Comparison of ENCODE assay signal across 10 mouse cellular contexts in genomic region chr1:189817810-189818209, GRCm38 (mm10).
DNase-seq lines count a peak whose midpoint lies in the region; ATAC-seq and TF ChIP-seq lines count a peak whose summit lies in the region.
"Had no signal": no experiment of that assay in that cellular context is flagged by ENCODE, and none has a peak within 500 bp of the region (broad histone marks: within the 10 kb centered on the region; RNA-seq: fewer than 3 reads in every experiment).

No protein-coding gene starts in this region.

- no peak for TF ChIP-seq EP300 in liver, postnatal 0 days (IDR thresholded peaks at IDR 0.05; ENCODE audit: low read depth)

- H3K4me3 ChIP-seq in brown adipose tissue, adult 24 weeks (ENCODE audit: insufficient read depth, low read depth, low read length) = no peak overlapping the region
- H3K4me3 ChIP-seq in lung, embryonic 16.5 days (ENCODE audit: low read length) = no peak overlapping the region
- H3K4me3 ChIP-seq in liver, postnatal 0 days (ENCODE audit: low read depth, low read length) = no peak overlapping the region
- no peak overlapping the region for H3K4me3 ChIP-seq in midbrain, embryonic 16.5 days (ENCODE audit: low read depth, low read length)
- H3K4me3 ChIP-seq: midbrain, embryonic 12.5 days had no signal

- 54% methylated on average over 9 of the region's 9 CpGs for WGBS in lung, embryonic 16.5 days
- 72% methylated on average over 9 of the region's 9 CpGs for WGBS in liver, postnatal 0 days (ENCODE audit: insufficient replicate concordance)
- 84% methylated on average over 9 of the region's 9 CpGs for WGBS in midbrain, embryonic 16.5 days

- H3K27ac ChIP-seq in brown adipose tissue, adult 24 weeks (replicated peaks; ENCODE audit: low read depth, low read length) = peak overlapping the region; percentile 20; the same call in 1 of the 2 replicates
- peak overlapping the region; percentile 48 for H3K27ac ChIP-seq in lung, embryonic 16.5 days (ENCODE audit: low read length)
- H3K27ac ChIP-seq in liver, postnatal 0 days (ENCODE audit: low read depth) = no peak overlapping the region
- H3K27ac ChIP-seq in midbrain, embryonic 16.5 days (ENCODE audit: low read length) = no peak overlapping the region
- H3K27ac ChIP-seq: midbrain, embryonic 12.5 days had no signal

- no peak overlapping the region for H3K4me2 ChIP-seq in lung, embryonic 16.5 days (ENCODE audit: low read depth, low read length)
- H3K4me2 ChIP-seq in liver, postnatal 0 days (ENCODE audit: low read depth, low read length) = no peak overlapping the region
- H3K4me2 ChIP-seq in midbrain, embryonic 16.5 days (ENCODE audit: low read length) = no peak overlapping the region
- H3K4me2 ChIP-seq: midbrain, embryonic 12.5 days had no signal

- peaks cover 31% of the 10 kb centered on the region for H3K4me1 ChIP-seq in brown adipose tissue, adult 24 weeks (ENCODE audit: control insufficient read depth, insufficient read depth, insufficient read length, low read length)
- peaks cover 15% of the 10 kb centered on the region for H3K4me1 ChIP-seq in lung, embryonic 16.5 days (replicated peaks; ENCODE audit: control insufficient read depth, insufficient read depth, low read length)
- no peaks in the 10 kb centered on the region for H3K4me1 ChIP-seq in liver, postnatal 0 days (ENCODE audit: insufficient read depth)
- no peaks in the 10 kb centered on the region for H3K4me1 ChIP-seq in midbrain, embryonic 16.5 days (ENCODE audit: control insufficient read depth, insufficient read depth, low read length)
- H3K4me1 ChIP-seq: midbrain, embryonic 12.5 days had no signal

- H3K9me3 ChIP-seq in lung, embryonic 16.5 days (ENCODE audit: control insufficient read depth, low read length) = no peaks in the 10 kb centered on the region
- no peaks in the 10 kb centered on the region for H3K9me3 ChIP-seq in liver, postnatal 0 days (ENCODE audit: low read length)
- H3K9me3 ChIP-seq in midbrain, embryonic 16.5 days (replicated peaks; ENCODE audit: control insufficient read depth, low read length, poor library complexity, severe bottlenecking) = no peaks in the 10 kb centered on the region
- H3K9me3 ChIP-seq: midbrain, embryonic 12.5 days had no signal

- no peaks in the 10 kb centered on the region for H3K27me3 ChIP-seq in lung, embryonic 16.5 days (ENCODE audit: control insufficient read depth, insufficient read depth, low read depth, low read length)
- H3K27me3 ChIP-seq in liver, postnatal 0 days (ENCODE audit: insufficient read depth, low read length) = no peaks in the 10 kb centered on the region
- H3K27me3 ChIP-seq in midbrain, embryonic 16.5 days (ENCODE audit: control insufficient read depth, insufficient read depth, low read depth, low read length) = no peaks in the 10 kb centered on the region
- H3K27me3 ChIP-seq: midbrain, embryonic 12.5 days; Patski had no signal

- peak; percentile 27 to 38 for DNase-seq in frontal cortex, postnatal 14 days (ENCODE audit: low spot score in 2 of 2)
- DNase-seq in kidney, adult 8-10 months = peak; percentile 28 to 29
- DNase-seq in liver, postnatal 0 days = no peak
- DNase-seq in B cell, adult 2 months = no peak
- no peak for DNase-seq in retina, embryonic 14.5 days (ENCODE audit: low spot score)

- peak; percentile 48; the same call in 1 of the 2 replicates for ATAC-seq in lung, embryonic 16.5 days (ENCODE audit: low read depth)
- no peak for ATAC-seq in liver, postnatal 0 days
- ATAC-seq in midbrain, embryonic 16.5 days = no peak
- ATAC-seq: Patski had no signal

- no peak for TF ChIP-seq CTCF in liver, postnatal 0 days (IDR thresholded peaks at IDR 0.05; ENCODE audit: low read depth)

- H3K36me3 ChIP-seq in lung, embryonic 16.5 days (ENCODE audit: control insufficient read depth, insufficient read depth, low read length) = no peaks in the 10 kb centered on the region
- H3K36me3 ChIP-seq in liver, postnatal 0 days (replicated peaks; ENCODE audit: insufficient read depth, low read length) = no peaks in the 10 kb centered on the region
- H3K36me3 ChIP-seq in midbrain, embryonic 16.5 days (ENCODE audit: control insufficient read depth, insufficient read depth, low read length) = no peaks in the 10 kb centered on the region
- H3K36me3 ChIP-seq: midbrain, embryonic 12.5 days had no signal

- H3K9ac ChIP-seq in lung, embryonic 16.5 days (ENCODE audit: low read length) = no peak overlapping the region
- H3K9ac ChIP-seq in liver, postnatal 0 days (replicated peaks) = no peak overlapping the region
- no peak overlapping the region for H3K9ac ChIP-seq in midbrain, embryonic 16.5 days (ENCODE audit: low read depth, low read length)
- H3K9ac ChIP-seq: midbrain, embryonic 12.5 days had no signal

Comparison
In these comparisons a context has a peak if more than half of its experiments do, and no peak if none do; other contexts are left out.
1. H3K27ac ChIP-seq: peak in brown adipose tissue, adult 24 weeks (single experiment) and lung, embryonic 16.5 days (single experiment); none in liver, postnatal 0 days (single experiment) and midbrain, embryonic 16.5 days (single experiment).
2. DNase-seq: peak in frontal cortex, postnatal 14 days (2 of 2) and kidney, adult 8-10 months (2 of 2); none in liver, postnatal 0 days (single experiment), B cell, adult 2 months (0 of 2) and retina, embryonic 14.5 days (single experiment).